In genomic region chr3:103483762-103484161, GRCm38 (mm10) we compare ENCODE assay signal across 23 mouse cellular contexts.
A peak's percentile ranks its signal among the peaks of the same experiment; 100 is the strongest.
DNase-seq lines count a peak whose midpoint lies in the region; ATAC-seq and TF ChIP-seq lines count a peak whose summit lies in the region.
"Had no signal": no experiment of that assay in that cellular context is flagged by ENCODE, and none has a peak within 500 bp of the region (broad histone marks: within the 10 kb centered on the region; RNA-seq: fewer than 3 reads in every experiment).

No protein-coding gene starts in this region.

- 0 out of 2 replicates have a peak overlapping the region, but pooled peaks have one; percentile 50 for H3K27ac ChIP-seq in forebrain, embryonic 16.5 days (ENCODE audit: low read length)
- H3K27ac ChIP-seq in forebrain, embryonic 12.5 days = no peak overlapping the region
- H3K27ac ChIP-seq in intestine, postnatal 0 days (ENCODE audit: low read depth, low read length) = no peak overlapping the region
- H3K27ac ChIP-seq: heart, embryonic 13.5 days; hindbrain, embryonic 13.5 days; liver, embryonic 12.5 days; midbrain, embryonic 13.5 days had no signal

- ATAC-seq in forebrain, embryonic 16.5 days = no peak
- ATAC-seq in forebrain, embryonic 12.5 days (ENCODE audit: low FRiP score) = no peak
- no peak for ATAC-seq in intestine, postnatal 0 days
- ATAC-seq: activated CD4-positive, CD25-positive, alpha-beta regulatory T cell, adult 4 months; CD4-positive, CD25-positive, alpha-beta regulatory T cell, adult 4 months; liver, embryonic 12.5 days; liver, postnatal 0 days; lung, postnatal 0 days; midbrain, embryonic 13.5 days had no signal

- H3K4me3 ChIP-seq in forebrain, embryonic 16.5 days (replicated peaks; ENCODE audit: low read length) = no peak overlapping the region
- H3K4me3 ChIP-seq in forebrain, embryonic 12.5 days (replicated peaks) = no peak overlapping the region
- no peak overlapping the region for H3K4me3 ChIP-seq in intestine, postnatal 0 days (ENCODE audit: low read depth, low read length)
- H3K4me3 ChIP-seq: heart, embryonic 13.5 days; hindbrain, embryonic 13.5 days; liver, embryonic 12.5 days; megakaryocyte, embryonic 14.5 days; midbrain, embryonic 13.5 days had no signal

- WGBS in forebrain, embryonic 16.5 days = 62% methylated on average over 3 of the region's 3 CpGs
- 84% methylated on average over 3 of the region's 3 CpGs for WGBS in forebrain, embryonic 12.5 days
- WGBS in intestine, postnatal 0 days = 68% methylated on average over 3 of the region's 3 CpGs

- H3K27me3 ChIP-seq in forebrain, embryonic 16.5 days (replicated peaks; ENCODE audit: control insufficient read depth, insufficient read depth, low read length) = no peaks in the 10 kb centered on the region
- H3K27me3 ChIP-seq in forebrain, embryonic 12.5 days = 0 out of 2 replicates have a peak, but pooled peaks cover 3% of the 10 kb centered on the region
- H3K27me3 ChIP-seq in intestine, postnatal 0 days (replicated peaks; ENCODE audit: control insufficient read depth, insufficient read depth, low read length) = no peaks in the 10 kb centered on the region
- H3K27me3 ChIP-seq: heart, embryonic 13.5 days; hindbrain, embryonic 13.5 days; liver, embryonic 12.5 days; midbrain, embryonic 13.5 days had no signal

- H3K9me3 ChIP-seq in forebrain, embryonic 16.5 days (ENCODE audit: control insufficient read depth, low read length) = no peaks in the 10 kb centered on the region
- no peaks in the 10 kb centered on the region for H3K9me3 ChIP-seq in forebrain, embryonic 12.5 days
- no peaks in the 10 kb centered on the region for H3K9me3 ChIP-seq in intestine, postnatal 0 days (ENCODE audit: control insufficient read depth)
- H3K9me3 ChIP-seq: heart, embryonic 13.5 days; hindbrain, embryonic 13.5 days; liver, embryonic 12.5 days; megakaryocyte, embryonic 14.5 days; midbrain, embryonic 13.5 days had no signal

- H3K36me3 ChIP-seq in forebrain, embryonic 16.5 days (ENCODE audit: control insufficient read depth, insufficient read depth) = no peaks in the 10 kb centered on the region
- H3K36me3 ChIP-seq in forebrain, embryonic 12.5 days (replicated peaks) = no peaks in the 10 kb centered on the region
- H3K36me3 ChIP-seq in intestine, postnatal 0 days (ENCODE audit: control insufficient read depth, insufficient read depth) = no peaks in the 10 kb centered on the region
- H3K36me3 ChIP-seq: heart, embryonic 13.5 days; hindbrain, embryonic 13.5 days; liver, embryonic 12.5 days; midbrain, embryonic 13.5 days had no signal

- H3K4me1 ChIP-seq in forebrain, embryonic 16.5 days (replicated peaks; ENCODE audit: control insufficient read depth, insufficient read depth, low read length) = peaks cover 12% of the 10 kb centered on the region
- H3K4me1 ChIP-seq in forebrain, embryonic 12.5 days = no peaks in the 10 kb centered on the region
- no peaks in the 10 kb centered on the region for H3K4me1 ChIP-seq in intestine, postnatal 0 days (replicated peaks; ENCODE audit: control insufficient read depth, insufficient read depth, low read length)
- H3K4me1 ChIP-seq: heart, embryonic 13.5 days; hindbrain, embryonic 13.5 days; liver, embryonic 12.5 days; megakaryocyte, embryonic 14.5 days had no signal

- H3K9ac ChIP-seq in forebrain, embryonic 16.5 days (replicated peaks; ENCODE audit: low read depth, low read length) = no peak overlapping the region
- no peak overlapping the region for H3K9ac ChIP-seq in forebrain, embryonic 12.5 days
- H3K9ac ChIP-seq in intestine, postnatal 0 days (ENCODE audit: low read depth, low read length) = no peak overlapping the region
- H3K9ac ChIP-seq: heart, embryonic 13.5 days; hindbrain, embryonic 13.5 days; liver, embryonic 12.5 days; liver, postnatal 0 days; midbrain, embryonic 13.5 days had no signal

- peak; percentile 58 for DNase-seq in ZHBTc4 (ENCODE audit: low read depth, low spot score)
- DNase-seq in cerebellum, adult 11-12 months = peak; percentile 58
- DNase-seq in cerebellum, adult 9-11 months = peak; percentile 68
- no peak for DNase-seq in left cerebral cortex, postnatal 10 days (ENCODE audit: extremely low spot score in 1 of 2, low spot score in 2 of 2)
- DNase-seq in left cerebral cortex, adult 8-10 months (ENCODE audit: low spot score in 2 of 2) = no peak
- DNase-seq: adrenal gland, adult 2 months; adrenal gland, postnatal 36 days; gastrocnemius, postnatal 14 days; kidney, adult 11 months; kidney, postnatal 14 days; liver, postnatal 0 days; lung, postnatal 4 days had no signal

- no peak overlapping the region for H3K4me2 ChIP-seq in forebrain, embryonic 16.5 days (ENCODE audit: low read length)
- no peak overlapping the region for H3K4me2 ChIP-seq in forebrain, embryonic 12.5 days
- no peak overlapping the region for H3K4me2 ChIP-seq in intestine, postnatal 0 days (replicated peaks; ENCODE audit: low read depth)
- H3K4me2 ChIP-seq: heart, embryonic 13.5 days; hindbrain, embryonic 13.5 days; liver, embryonic 12.5 days; midbrain, embryonic 13.5 days had no signal

- intact Hi-C loops in left cerebral cortex, postnatal 10 days (cut with DNase I) = no loop called here

- TF ChIP-seq CTCF in intestine, postnatal 0 days (IDR thresholded peaks at IDR 0.05; ENCODE audit: low read depth) = no peak

Comparison
In these comparisons a context has a peak if more than half of its experiments do, and no peak if none do; other contexts are left out.
1. DNase-seq: peak in ZHBTc4 (single experiment), cerebellum, adult 11-12 months (single experiment) and cerebellum, adult 9-11 months (single experiment); none in left cerebral cortex, postnatal 10 days (0 of 2) and left cerebral cortex, adult 8-10 months (0 of 2).